Mouse (Mus musculus): ENCODE data around the gene Ercc6. TPM values are rescaled to one million over a fixed set of nuclear protein-coding genes. Genes with fewer than 3 reads are reported as not detected.
A peak's percentile ranks its signal among the peaks of the same experiment; 100 is the strongest.

The Ercc6 gene
- total RNA-seq, 1 experiment = 23.0 TPM

GRCm38 (mm10) chr14:32587013-32587784 lies 73.9 kb downstream of the Ercc6 start:
- Histone ChIP-seq H3K36me3 (ENCODE audit: control insufficient read depth, insufficient read depth, low read length, poor library complexity, severe bottlenecking) (no peaks in the 10 kb centered on the region), H3K4me3 (ENCODE audit: insufficient read depth in 1 of 2, low read depth in 1 of 2, low read length in 2 of 2, poor library complexity in 1 of 2, severe bottlenecking in 1 of 2) (peak overlapping the region in 1 of 2 experiments; percentile 3; a peak in 1 of 4 replicates), H3K27ac (ENCODE audit: insufficient read depth, low read depth, low read length, poor library complexity, severe bottlenecking) (no peak overlapping the region), H3K9me3 (ENCODE audit: control insufficient read depth, insufficient read depth, low read depth, low read length) (no peaks in the 10 kb centered on the region), H3K4me1 (ENCODE audit: control insufficient read depth in 2 of 2, insufficient read depth in 2 of 2, low read length in 2 of 2, poor library complexity in 1 of 2) (no peaks in the 10 kb centered on the region), H3K9ac (ENCODE audit: insufficient read depth, low read depth, low read length, poor library complexity, severe bottlenecking) (no peak overlapping the region)
- in situ Hi-C loops (cut with MboI; ENCODE audit: low sequenced_read_pairs in 2 of 2, unreplicated experiment in 2 of 2) = no loop called here
- DNase-seq (ENCODE audit: low read depth, low spot score) = peak; percentile 91
- TF ChIP-seq MAFK (IDR thresholded peaks at IDR 0.05; ENCODE audit: insufficient read depth, low read depth, low read length) = no peak
- no peak; the same call in 1 of the 2 replicates for TF ChIP-seq ZC3H11A (IDR thresholded peaks at IDR 0.05; ENCODE audit: borderline replicate concordance, low read depth, low read length)
- TF ChIP-seq ZNF384 (IDR thresholded peaks at IDR 0.05; ENCODE audit: low read depth, low read length) = no peak
- TF ChIP-seq HCFC1 (IDR thresholded peaks at IDR 0.05; ENCODE audit: borderline replicate concordance, insufficient read depth, low read length) = no peak; the same call in 1 of the 2 replicates
- no peak for TF ChIP-seq CHD2 (IDR thresholded peaks at IDR 0.05; ENCODE audit: low read depth, low read length)

GRCm38 (mm10) chr14:32590377-32590776 lies 77.1 kb downstream of the Ercc6 start:
- Histone ChIP-seq H3K9ac (ENCODE audit: insufficient read depth, low read depth, low read length, poor library complexity, severe bottlenecking) (no peak overlapping the region), H3K27ac (ENCODE audit: insufficient read depth, low read depth, low read length, poor library complexity, severe bottlenecking) (no peak overlapping the region), H3K4me1 (ENCODE audit: control insufficient read depth in 2 of 2, insufficient read depth in 2 of 2, low read length in 2 of 2, poor library complexity in 1 of 2) (no peaks in the 10 kb centered on the region), H3K4me3 (ENCODE audit: insufficient read depth in 1 of 2, low read depth in 1 of 2, low read length in 2 of 2, poor library complexity in 1 of 2, severe bottlenecking in 1 of 2) (no peak overlapping the region), H3K9me3 (ENCODE audit: control insufficient read depth, insufficient read depth, low read depth, low read length) (no peaks in the 10 kb centered on the region), H3K36me3 (ENCODE audit: control insufficient read depth, insufficient read depth, low read length, poor library complexity, severe bottlenecking) (no peaks in the 10 kb centered on the region)
- no peak for DNase-seq (ENCODE audit: low read depth, low spot score)
- in situ Hi-C loops (cut with MboI; ENCODE audit: low sequenced_read_pairs in 2 of 2, unreplicated experiment in 2 of 2) = no loop called here
- TF ChIP-seq ZNF384 (IDR thresholded peaks at IDR 0.05; ENCODE audit: low read depth, low read length) (no peak), CHD2 (IDR thresholded peaks at IDR 0.05; ENCODE audit: low read depth, low read length) (no peak), ZC3H11A (IDR thresholded peaks at IDR 0.05; ENCODE audit: borderline replicate concordance, low read depth, low read length) (no peak), MAFK (IDR thresholded peaks at IDR 0.05; ENCODE audit: insufficient read depth, low read depth, low read length) (no peak), HCFC1 (IDR thresholded peaks at IDR 0.05; ENCODE audit: borderline replicate concordance, insufficient read depth, low read length) (no peak)

GRCm38 (mm10) chr14:32597232-32598231 lies 84.2 kb downstream of the Ercc6 start:
- Histone ChIP-seq H3K4me1 (ENCODE audit: control insufficient read depth in 2 of 2, insufficient read depth in 2 of 2, low read length in 2 of 2, poor library complexity in 1 of 2) (peaks cover 0 to 5% of the 10 kb centered on the region in 2 experiments; a peak in 1 of 4 replicates), H3K27ac (ENCODE audit: insufficient read depth, low read depth, low read length, poor library complexity, severe bottlenecking) (no peak overlapping the region), H3K36me3 (ENCODE audit: control insufficient read depth, insufficient read depth, low read length, poor library complexity, severe bottlenecking) (no peaks in the 10 kb centered on the region), H3K9ac (ENCODE audit: insufficient read depth, low read depth, low read length, poor library complexity, severe bottlenecking) (peak overlapping the region; percentile 39; the same call in 1 of the 2 replicates), H3K9me3 (ENCODE audit: control insufficient read depth, insufficient read depth, low read depth, low read length) (no peaks in the 10 kb centered on the region), H3K4me3 (ENCODE audit: insufficient read depth in 1 of 2, low read depth in 1 of 2, low read length in 2 of 2, poor library complexity in 1 of 2, severe bottlenecking in 1 of 2) (peak overlapping the region; percentile 42 to 65)
- TF ChIP-seq ZNF384 (IDR thresholded peaks at IDR 0.05; ENCODE audit: low read depth, low read length) = no peak
- TF ChIP-seq HCFC1 (IDR thresholded peaks at IDR 0.05; ENCODE audit: borderline replicate concordance, insufficient read depth, low read length) = no peak
- no peak for TF ChIP-seq CHD2 (IDR thresholded peaks at IDR 0.05; ENCODE audit: low read depth, low read length)
- no peak for TF ChIP-seq ZC3H11A (IDR thresholded peaks at IDR 0.05; ENCODE audit: borderline replicate concordance, low read depth, low read length)
- no peak for TF ChIP-seq MAFK (IDR thresholded peaks at IDR 0.05; ENCODE audit: insufficient read depth, low read depth, low read length)
- peak; percentile 72 for DNase-seq (ENCODE audit: low read depth, low spot score)
- in situ Hi-C loops (cut with MboI; ENCODE audit: low sequenced_read_pairs in 2 of 2, unreplicated experiment in 2 of 2) = no loop called here

GRCm38 (mm10) chr14:32598437-32599219 lies 85.3 kb downstream of the Ercc6 start:
- Histone ChIP-seq H3K9me3 (ENCODE audit: control insufficient read depth, insufficient read depth, low read depth, low read length) (no peaks in the 10 kb centered on the region), H3K36me3 (ENCODE audit: control insufficient read depth, insufficient read depth, low read length, poor library complexity, severe bottlenecking) (no peaks in the 10 kb centered on the region), H3K4me3 (ENCODE audit: insufficient read depth in 1 of 2, low read depth in 1 of 2, low read length in 2 of 2, poor library complexity in 1 of 2, severe bottlenecking in 1 of 2) (no peak overlapping the region), H3K27ac (ENCODE audit: insufficient read depth, low read depth, low read length, poor library complexity, severe bottlenecking) (no peak overlapping the region), H3K4me1 (ENCODE audit: control insufficient read depth in 2 of 2, insufficient read depth in 2 of 2, low read length in 2 of 2, poor library complexity in 1 of 2) (peaks cover 0 to 5% of the 10 kb centered on the region in 2 experiments; a peak in 1 of 4 replicates), H3K9ac (ENCODE audit: insufficient read depth, low read depth, low read length, poor library complexity, severe bottlenecking) (no peak overlapping the region)
- in situ Hi-C loops (cut with MboI; ENCODE audit: low sequenced_read_pairs in 2 of 2, unreplicated experiment in 2 of 2) = no loop called here
- DNase-seq (ENCODE audit: low read depth, low spot score) = no peak
- TF ChIP-seq ZC3H11A (IDR thresholded peaks at IDR 0.05; ENCODE audit: borderline replicate concordance, low read depth, low read length) = no peak
- TF ChIP-seq MAFK (IDR thresholded peaks at IDR 0.05; ENCODE audit: insufficient read depth, low read depth, low read length) = no peak
- no peak for TF ChIP-seq HCFC1 (IDR thresholded peaks at IDR 0.05; ENCODE audit: borderline replicate concordance, insufficient read depth, low read length)
- TF ChIP-seq ZNF384 (IDR thresholded peaks at IDR 0.05; ENCODE audit: low read depth, low read length) = no peak
- no peak for TF ChIP-seq CHD2 (IDR thresholded peaks at IDR 0.05; ENCODE audit: low read depth, low read length)

All from ES-E14 (cell line).